Mouse (Mus musculus) liver, adult 2 months (tissue): ENCODE data around the gene Slc25a1.

Experiments used
- CTCF ChIP-seq: fragments of 200-500 bp; IDR thresholded peaks from 2 replicates; pipeline ENCODE4 v1.5.1; 2011; ENCODE audit warnings: low read depth, low read length, control low read depth
- POLR2A ChIP-seq: fragments of 200-500 bp; IDR thresholded peaks from 2 replicates; pipeline ENCODE4 v1.6.1; 2011; ENCODE audit warnings: low read length, control low read depth; ENCODE audit not compliant: insufficient read depth; ENCODE audit errors: extremely low read depth

GRCm38 (mm10) chr16:17892606-17893005, 35.4 kb downstream of the Slc25a1 start:
- TF ChIP-seq POLR2A = no peak
- TF ChIP-seq CTCF = no peak
